Mouse (Mus musculus): ENCODE results near the gene Aurkb.

DNA sequence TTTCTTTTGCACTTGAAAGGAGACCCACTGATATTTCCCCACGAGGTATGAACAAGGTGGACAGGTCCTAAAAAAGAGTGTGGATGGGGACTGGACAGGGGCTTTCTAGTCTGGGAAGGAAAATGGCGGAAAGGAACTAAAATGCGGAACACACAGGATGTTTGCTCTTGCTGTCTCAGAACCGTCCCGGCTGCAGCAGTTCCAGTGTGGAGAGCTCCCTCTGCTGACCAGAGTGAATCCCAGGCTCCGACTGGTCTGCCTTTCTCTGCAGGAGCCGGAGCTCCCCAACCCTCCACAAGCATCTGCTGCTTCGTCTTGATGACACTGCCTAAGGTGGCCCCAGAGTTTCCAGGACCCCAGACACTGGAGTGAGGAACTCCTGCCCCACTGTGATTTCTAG is 9.6 kb upstream of the Aurkb start:
- TF ChIP-seq POLR2A (IDR thresholded peaks at IDR 0.05; ENCODE audit: insufficient read depth, low read length): no peak
- TF ChIP-seq EP300 (IDR thresholded peaks at IDR 0.05; ENCODE audit: insufficient read depth, low read depth, low read length): no peak
